Mouse (Mus musculus): ENCODE measurements around the gene H2-Ob.
"Not testable (repeated sequence)": the region's sequence is repeated elsewhere in the genome, so short reads cannot be mapped to it uniquely, and the experiment has no call there.

- TF ChIP-seq CTCF (IDR thresholded peaks at IDR 0.05; ENCODE audit: extremely low read depth, insufficient read length, insufficient replicate concordance, low read depth, low read length): peak; percentile 53; the same call in 1 of the 2 replicates
- not testable (repeated sequence) for TF ChIP-seq POLR2A (IDR thresholded peaks at IDR 0.05; ENCODE audit: low read depth, low read length)
Measured at GRCm38 (mm10) chr17:34219096-34219495, 19.6 kb upstream of the H2-Ob start.
